Mouse (Mus musculus): ENCODE data around the gene Ythdf2.

Gene Ythdf2

DNA sequence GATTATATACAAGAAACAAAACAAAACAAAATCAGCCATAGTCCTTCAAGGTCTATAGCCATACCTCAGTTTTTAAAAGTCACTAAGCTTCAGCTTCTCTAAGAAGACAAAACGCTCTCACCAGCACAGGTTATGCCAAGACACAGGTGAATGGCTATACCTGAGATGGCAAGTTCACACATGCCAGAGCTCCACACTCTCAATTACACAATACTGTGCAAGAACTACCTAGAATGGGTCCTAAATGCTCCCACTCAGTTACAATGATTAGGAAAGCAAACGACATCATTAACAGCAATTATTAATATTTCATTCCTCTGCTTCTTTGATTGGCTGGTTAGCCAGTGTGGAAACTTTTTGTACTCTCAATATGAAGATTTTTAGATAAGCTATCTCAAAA is 2.8 kb downstream of the Ythdf2 start:
- DNase-seq (ENCODE audit: low spot score), result no peak

DNA sequence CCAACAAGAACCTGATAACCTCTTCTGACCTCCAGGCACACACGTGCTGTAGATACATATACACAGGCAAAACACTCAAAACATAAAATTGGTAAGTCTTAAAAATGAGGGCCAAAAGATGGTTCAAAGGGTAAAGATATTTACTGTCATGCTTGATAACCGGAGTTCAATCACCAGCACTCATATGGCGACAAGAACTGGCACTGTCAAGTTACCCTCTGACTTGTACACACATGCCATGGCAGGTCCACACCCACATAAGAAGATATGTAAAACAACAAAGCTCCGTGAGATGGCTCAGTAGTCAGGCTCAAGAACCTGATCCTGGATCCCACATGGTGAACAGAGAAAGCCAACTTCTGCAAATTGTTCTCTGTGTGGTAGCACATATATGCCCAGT is 4.8 kb downstream of the Ythdf2 start:
- no peak for DNase-seq (ENCODE audit: low spot score)

DNA sequence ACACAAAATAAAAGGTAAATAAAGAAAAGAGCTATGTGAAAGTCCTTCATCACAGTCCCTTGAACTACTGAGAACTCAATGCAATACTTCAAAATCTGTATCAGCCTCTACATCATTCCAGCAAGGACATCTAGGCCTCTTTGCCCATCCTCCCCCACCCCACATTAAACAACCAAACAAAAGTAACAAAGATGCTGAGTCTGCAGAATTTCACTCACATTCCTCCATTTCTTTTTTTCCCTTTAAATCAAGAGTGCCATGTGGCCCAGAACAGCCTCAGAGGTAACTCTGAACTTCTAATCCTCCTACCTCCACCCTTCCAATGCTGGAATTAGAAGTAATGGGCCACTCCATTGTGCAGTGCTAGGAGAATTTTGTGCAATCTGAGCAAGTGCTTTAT is 13.3 kb downstream of the Ythdf2 start:
- no peak for DNase-seq (ENCODE audit: low spot score)

DNA sequence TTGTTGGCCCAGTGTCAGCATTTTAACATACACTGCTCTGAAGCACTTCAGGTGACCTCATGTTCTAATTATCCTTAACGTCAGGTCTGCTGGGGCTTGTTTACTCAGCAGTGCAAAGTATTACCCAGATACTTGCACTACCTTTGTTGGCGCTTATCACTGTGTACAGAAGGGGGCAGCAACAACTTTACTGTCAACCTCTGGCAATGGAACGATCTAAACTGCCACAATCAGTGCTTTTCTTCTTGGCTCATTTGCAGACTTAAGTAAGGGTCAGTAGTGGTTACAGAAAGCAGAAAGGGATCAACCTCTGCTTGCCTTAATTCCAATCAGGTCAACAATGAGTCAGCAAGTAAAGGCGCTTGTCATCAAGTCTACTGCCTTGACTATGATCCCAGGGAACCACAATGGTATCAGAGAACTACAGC is 13.8 kb downstream of the Ythdf2 start:
- DNase-seq (ENCODE audit: low spot score), result peak; percentile 18

DNA sequence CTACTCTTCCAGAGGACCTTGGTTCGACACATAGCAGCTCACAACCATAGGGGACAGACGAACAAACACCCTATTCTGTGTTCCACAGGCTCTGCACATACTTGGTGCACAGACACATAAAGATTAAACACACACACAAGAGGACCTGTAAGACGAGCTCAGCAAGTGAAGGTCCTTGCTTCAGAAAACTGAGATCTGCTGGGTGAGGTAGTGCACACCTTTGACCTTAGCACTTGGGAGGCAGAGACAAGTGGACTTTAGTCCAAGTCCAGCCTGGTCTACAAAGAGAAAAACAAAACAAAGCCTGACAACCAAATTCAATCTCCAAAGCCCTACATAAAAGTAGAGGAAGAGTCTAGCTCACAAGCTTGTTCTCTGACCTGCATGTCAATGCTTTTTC is 17.1 kb downstream of the Ythdf2 start:
- no peak for DNase-seq (ENCODE audit: low spot score)

DNA sequence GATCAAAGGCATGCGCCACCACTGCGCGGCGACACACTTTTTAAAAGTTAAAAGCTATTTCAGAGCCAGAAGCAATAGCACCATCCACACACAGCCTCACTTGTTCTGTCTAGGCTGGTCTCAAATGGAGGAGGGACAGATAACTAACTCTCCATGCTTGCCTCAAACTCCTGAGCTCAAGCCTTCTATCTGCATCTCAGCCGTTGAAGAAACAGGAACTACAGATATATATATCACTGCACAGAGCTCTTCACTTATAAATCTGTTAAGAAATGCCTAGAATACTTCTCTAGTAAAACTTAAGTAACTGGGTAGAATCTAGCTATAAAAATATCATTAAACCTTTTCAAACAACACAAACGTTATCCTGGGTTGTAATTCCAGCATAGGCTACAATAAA is 17.7 kb downstream of the Ythdf2 start:
- no peak for DNase-seq (ENCODE audit: low spot score)

DNA sequence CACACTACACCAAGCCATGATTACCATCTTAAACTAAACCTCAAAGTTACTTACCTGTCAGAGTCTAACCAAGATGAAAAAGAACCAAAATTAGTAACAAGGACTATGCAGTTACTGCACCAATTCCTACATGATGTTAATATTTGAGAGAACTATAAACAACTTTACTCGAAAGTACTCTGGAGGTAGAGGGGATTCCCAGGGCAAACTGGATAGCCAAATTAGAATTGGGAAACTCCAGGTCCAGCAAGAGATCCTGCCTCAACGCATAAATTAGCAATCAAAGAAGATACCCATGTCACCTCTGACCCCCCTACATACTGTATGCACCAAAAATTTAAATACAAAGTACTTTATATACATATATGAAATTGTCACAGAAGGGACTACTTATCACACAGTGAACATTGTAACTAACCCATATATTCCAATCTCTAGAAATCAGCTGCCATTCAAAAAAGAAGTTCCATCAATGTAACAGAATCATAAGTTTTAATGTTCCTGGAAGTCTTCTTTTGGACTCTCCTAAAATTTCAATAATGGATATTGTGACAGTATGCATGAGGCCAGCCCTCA is 24.2 kb downstream of the Ythdf2 start:
- DNase-seq (ENCODE audit: low spot score), result no peak

DNA sequence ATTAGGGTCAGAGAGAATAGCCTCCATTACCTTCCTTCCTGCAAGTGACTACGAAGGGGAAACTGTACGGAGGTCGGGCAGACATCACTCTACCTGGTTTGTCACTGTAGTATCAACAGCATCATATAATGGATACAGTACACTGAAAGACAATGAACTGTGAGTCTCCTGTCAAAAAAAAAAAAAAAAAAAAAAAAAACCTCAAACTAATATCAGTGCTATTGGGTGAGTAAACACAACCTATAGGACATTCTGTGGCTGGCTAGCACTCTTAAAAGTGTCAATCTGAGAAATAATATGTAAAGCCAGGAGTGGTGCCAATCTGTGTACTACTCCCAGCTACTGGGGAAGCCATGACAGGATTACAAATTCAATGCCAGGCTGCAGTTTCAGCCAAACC is 28.9 kb downstream of the Ythdf2 start:
- DNase-seq (ENCODE audit: low spot score), result no peak

DNA sequence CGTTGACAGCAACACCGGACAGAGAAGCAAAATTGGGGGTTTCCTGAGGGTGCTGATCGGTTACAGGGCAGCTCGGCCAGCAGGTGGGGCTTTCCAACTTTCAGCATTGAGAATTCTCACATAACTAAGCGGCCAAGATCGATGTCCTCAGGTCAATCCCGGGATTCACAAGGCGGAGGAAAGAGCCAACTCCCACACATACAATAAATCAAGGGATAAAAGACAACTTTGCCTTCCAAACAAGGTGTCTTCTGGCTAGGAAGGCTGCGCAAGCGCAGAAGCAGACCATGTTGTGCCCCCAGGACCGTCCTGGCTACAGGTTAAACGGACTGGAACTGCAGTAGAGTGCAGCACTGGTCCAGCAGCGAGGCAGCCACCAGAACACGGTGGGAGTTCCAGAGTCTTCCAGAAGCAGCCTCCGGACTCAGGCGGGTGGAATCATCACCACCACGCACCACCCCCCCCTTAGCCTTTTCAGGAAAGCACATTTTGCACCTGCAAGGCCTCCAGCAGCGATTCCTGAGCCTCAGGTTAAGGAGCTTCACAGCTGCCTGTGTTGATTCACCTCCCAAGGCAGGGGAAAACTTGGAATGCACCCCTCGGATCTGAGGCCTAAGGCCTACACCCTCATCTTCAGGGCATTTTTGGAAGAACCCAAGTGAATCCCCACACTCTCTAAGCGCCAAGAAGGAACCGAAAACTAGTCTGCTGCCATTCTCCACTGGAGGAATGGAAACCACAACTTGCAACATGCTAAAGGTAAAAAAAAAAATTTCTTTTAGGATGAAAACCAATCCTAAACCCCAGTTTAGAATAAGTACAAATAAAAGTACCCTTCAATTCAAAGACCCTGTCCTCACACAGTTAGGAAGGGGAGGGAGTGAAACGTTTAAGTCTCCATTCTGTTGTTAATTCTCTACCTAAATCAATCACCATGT is 30.1 kb downstream of the Ythdf2 start:
- no peak for DNase-seq (ENCODE audit: low spot score)

DNA sequence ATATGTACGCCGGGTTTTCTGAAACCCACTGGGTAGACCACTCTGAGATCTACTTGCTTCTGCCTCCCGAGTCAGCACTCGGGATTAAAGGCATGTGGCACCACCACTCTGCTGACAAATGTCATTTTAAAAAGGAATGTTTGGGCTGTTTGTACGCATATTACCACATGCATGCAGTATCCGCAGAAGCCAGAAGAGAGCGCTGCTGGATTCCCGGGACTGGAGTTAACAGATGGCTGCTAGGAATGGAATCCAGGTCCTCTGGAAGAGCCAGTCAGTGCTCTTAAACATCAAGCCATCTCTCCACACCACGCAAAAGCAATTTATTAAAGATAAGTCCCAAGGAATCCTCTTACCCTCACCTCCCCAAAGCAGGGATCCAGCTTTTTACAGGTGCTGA is 31.4 kb downstream of the Ythdf2 start:
- no peak for DNase-seq (ENCODE audit: low spot score)

DNA sequence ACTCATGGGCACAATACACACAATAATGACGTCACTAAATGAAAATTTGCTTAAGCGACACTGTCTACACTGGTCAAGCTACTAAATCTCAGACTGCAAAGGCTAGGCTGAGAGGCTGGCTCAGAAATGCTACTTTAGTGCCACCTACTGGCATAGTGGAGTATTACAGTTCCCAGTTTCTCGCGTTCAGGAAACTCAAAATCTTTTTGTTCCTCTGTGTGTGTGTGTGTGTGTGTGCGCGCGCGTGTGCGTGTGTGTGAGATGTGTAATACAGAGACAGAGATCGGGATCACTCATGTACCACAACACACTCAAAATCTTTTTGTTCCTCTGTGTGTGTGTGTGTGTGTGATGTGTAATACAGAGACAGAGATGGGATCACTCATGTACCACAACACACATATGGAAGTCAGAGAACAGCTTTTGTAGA is 33.5 kb downstream of the Ythdf2 start:
- no peak for DNase-seq (ENCODE audit: low spot score)

DNA sequence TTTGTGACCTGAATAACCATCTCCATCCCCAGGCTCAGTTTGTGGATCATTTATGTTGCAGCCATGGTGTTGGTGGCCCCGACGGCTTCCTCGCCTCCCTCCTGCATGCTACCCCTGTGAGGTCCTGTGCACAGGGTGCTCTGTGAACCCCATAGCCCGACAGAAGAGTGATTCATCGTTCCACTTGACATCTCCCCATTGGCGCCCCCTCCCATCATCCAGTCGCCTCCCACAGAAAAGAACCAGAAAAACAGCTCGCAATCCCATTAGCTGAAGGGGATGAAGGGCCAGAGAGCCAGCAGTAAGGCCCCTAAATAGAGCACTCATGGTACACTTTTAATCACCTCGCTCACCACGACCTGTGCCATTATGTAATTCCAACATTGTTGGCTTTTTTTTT is 35.6 kb downstream of the Ythdf2 start:
- no peak for DNase-seq (ENCODE audit: low spot score)

DNA sequence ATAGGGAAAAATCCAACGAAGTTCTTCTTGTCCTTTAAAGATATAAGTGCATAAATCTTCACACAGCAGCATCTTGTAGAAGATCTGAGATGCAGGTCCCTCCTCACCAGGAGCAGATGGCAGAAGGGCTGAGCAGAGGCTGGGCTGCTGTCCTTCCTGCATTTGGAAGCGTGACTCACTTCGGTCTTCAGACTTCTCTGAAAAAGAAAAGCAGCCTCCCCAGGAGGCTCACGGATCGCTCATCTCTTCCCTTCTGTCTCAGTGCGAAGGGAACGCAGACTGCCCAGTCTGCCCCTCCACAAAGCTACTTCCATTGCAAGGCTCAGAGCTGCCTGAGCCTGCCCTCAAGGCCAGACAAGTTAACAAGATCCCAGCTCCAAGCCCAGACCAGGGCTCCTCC is 41.2 kb downstream of the Ythdf2 start:
- peak; percentile 45 for DNase-seq (ENCODE audit: low spot score)

DNA sequence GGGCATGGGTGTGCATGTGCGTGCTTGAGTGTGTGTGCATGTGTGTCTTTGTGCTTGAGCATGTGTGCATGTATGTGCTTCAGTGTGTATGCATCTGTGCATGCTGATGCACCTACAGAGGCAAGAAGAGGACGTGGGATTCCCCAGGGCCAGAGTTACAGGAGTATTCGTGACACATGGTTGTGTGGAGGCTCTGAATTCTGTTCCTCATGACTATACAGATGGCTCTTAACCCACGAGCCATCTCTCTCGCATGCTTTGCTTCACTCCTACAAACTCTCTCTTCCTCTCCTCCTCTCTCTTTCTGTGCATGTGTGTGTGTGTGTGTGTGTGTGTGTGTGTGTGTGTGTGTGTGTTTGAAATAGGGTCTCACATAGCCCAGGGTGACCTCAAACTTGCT is 42.3 kb downstream of the Ythdf2 start:
- DNase-seq (ENCODE audit: low spot score), result no peak

DNA sequence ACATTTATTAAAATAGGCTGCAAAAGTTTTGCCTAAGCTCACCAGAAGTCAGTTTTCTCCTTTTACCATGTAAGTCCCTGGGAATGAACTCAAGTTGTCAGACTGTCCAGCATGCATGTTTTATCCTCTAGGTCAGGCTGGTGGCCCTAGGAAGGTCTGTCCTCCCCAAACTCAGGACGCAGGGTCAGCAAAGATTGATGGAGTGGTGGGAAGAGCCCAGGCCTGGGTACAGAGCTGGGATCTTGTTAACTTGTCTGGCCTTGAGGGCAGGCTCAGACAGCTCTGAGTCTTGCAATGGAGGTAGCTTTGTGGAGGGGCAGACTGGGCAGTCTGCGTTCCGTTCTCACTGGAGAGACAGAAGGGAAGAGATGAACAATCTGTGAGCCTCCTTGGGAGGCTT is 42.8 kb downstream of the Ythdf2 start:
- no peak for DNase-seq (ENCODE audit: low spot score)

DNA sequence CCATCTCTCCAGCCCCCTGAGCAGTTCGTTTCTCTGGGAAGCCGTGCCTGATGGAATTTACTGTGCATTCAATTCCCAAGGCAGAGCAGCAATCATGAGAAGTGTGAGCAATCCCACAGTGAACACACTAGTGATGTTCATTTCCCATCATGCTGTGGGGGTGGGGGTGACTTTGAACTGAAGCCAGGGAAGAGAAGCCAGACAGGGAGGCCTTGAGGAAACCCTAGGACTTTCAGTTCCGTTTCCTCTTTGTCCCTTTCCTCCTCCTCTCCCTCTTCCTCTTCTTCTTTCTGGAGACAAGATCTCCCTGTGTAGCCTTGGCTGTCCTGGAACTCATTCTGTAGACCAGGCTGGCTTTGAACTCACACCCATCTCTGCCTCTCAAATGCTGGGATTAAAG is 44.7 kb downstream of the Ythdf2 start:
- DNase-seq (ENCODE audit: low spot score), result no peak

DNA sequence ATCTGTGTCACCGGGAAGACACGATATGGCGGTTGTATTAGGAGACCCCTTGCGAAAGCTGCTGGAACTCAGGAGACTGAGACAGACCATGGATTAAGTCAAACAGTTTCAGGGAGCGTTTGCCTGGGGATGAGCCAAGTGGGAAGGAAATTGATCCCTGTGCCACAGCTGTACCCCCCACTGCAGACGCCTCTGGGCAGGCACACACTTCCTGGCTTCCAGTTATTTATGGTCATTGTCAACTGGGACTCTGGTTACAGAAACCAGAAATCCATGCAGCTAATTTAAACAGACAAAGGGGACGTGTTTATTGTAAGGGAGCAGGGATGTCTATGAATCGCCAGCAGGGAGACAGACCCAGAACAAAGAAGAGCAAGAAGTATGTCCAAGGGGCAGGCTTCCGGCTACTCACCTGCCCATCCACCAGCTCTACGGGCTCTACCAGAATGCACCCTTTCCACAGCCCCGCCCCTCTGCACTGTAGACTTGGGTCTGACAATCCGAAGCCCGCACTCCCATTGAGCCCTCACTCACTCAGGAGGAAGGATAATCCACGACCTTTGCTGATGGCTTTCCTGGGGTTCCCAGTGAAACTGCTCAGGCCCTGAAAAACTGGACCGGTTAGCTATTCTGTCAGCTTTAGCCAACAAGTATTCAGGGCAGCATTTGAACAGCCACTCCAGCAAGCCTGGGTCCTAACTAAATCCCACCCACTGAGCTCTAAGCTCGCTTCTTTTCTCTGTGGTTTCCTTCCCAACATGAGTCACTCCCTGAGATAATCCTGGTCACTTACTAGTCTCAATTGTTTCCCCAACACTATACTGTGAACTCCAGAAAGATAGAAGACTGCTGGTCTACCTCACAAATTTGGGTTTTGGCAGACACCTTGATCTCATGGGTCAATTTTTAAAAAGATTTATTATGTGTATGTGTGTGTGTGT is 45.5 kb downstream of the Ythdf2 start:
- DNase-seq (ENCODE audit: low spot score), result no peak

DNA sequence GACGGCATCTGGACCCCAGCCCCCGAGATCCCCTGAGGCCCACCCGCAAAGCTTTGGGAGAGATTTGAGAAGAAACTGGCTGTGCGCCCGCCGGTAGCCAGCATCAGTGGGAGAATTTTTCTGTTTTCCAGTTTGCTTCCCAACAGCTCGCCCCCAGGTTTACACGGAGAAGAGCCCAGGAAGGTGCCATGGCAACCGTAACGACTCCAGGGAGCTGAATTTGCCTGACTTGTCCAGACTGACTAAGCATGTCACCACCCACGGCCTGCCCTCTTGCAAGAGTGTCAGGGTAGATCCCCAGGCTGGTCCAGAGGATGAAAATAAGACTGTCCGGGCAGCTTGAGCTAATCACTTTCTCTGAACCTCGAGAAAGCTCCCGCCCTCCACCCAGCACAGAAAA is 46.4 kb downstream of the Ythdf2 start:
- DNase-seq (ENCODE audit: low spot score), result no peak

DNA sequence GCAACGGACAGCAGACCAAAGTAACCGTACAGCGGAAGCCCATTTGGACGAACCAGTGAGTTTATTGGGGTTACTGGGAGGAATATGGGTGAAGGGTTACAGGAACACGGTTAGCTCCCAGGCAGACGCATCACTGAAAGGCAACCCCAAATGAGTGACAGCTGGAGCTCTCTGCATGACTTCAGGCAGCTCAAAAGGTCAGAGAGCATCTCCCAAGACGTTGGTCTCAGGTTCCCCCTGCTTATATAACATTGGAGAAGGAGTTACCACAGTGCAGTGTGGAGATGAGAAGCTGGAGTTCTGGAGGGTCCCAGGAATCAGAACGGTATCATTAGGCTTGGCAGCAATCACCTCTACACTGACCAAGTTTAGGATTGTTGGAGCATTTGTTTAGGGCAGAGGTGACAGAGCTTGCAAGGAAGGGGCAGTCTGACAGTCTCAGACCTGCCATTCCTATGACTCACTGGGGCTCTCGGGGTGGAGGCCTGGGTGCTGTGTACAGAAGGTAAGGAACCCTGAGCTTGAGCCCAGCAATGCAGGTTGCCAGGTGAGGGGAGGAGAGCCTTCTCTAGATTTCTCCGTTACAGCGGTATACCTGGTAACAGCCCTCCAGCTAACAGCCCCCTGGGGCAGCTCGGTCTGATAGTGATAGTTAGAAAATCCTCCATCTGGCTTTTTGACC is 55.0 kb downstream of the Ythdf2 start:
- DNase-seq (ENCODE audit: low spot score), result no peak

DNA sequence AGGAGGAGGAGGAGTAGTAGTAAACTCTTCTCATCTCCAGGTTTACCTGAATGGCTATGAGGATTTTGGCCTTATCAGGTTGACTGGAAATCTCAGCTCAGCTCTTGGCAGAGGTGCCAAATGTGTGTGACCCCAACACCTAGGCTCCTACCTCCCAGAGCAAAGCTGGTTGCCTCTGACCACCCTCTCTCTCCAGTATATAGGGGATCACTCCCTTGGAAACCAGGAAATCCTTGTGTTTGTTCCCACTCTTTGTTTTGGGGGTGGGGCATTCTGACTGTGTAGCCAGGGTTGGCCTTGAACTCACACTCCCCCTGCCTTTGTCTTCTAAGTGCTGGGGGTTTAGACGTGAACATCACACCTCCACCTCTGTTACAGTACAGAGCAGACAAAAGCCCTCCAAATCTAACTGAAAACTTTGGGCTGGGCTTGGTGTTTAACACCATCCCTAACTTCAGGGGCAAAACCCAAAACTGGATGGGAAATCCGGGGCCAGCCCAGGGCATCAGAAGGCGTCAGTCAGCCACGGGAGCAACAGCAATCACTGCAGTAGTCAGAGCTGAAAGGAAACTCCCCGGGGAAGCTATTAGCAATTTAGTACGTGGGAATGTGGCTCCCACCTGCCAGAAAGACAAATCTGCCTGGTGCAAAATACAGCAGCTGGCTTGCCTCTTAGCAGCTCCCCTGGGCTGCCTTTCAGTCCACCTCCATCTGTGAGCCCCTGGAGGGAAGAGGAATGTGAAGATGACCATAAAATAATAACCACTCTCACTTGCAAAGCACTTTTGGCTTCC is 57.0 kb downstream of the Ythdf2 start:
- DNase-seq (ENCODE audit: low spot score), result no peak

DNA sequence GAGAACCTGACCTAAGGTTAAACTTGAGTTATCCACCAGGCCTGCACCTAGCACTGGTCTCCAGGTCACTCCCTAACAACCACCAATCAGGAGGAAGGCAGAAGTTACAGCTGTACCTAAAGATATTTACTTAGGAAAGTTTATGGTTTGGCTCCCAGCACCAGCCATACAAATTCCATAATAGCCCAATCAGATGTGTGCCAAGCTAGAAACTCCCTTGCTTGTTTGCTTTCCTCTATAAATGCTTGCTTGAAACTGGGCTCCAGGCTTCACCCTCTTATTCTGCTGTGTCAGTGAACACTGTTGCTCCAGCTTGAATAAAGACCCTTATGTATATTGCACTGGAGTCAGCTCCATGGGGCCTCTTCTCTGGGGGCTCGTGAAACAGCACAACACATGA is 60.4 kb downstream of the Ythdf2 start:
- no peak for DNase-seq (ENCODE audit: low spot score)
